Mouse (Mus musculus): ENCODE data around the gene BC030867.

Gene BC030867

GRCm38 (mm10) chr11:102289511-102290100 is 40.9 kb downstream of the BC030867 start:
- in situ Hi-C loops (cut with MboI): loop anchor here (25.0 kb wide), 1 partner anchor 852 kb away; the partner anchor contains the start of genes Ifi35, Ptges3l, Rpl27 and Rundc1

DNA sequence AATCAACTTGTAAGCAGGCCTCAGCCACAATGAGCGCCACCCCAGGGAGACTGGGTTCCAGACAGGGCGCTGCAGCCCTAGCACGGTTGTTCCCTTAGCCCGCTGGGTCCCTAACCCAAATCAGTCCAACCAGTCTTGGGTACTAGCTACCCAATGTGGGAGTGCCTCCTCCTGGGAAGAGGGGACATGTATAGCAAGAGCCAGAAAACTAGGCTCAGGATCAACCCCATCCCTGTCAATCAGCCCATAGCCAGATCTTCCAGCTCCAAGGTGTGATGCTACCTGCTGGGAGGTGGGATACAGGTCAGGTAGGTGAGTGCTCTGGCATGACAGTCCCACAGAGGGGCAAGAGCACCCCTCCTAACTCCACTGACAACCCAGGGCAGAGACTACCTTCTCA is 41.5 kb downstream of the BC030867 start:
- in situ Hi-C loops (cut with MboI): loop anchor here (25.0 kb wide), 1 partner anchor 853 kb away; the partner anchor contains the start of genes Ifi35, Ptges3l, Rpl27 and Rundc1

DNA sequence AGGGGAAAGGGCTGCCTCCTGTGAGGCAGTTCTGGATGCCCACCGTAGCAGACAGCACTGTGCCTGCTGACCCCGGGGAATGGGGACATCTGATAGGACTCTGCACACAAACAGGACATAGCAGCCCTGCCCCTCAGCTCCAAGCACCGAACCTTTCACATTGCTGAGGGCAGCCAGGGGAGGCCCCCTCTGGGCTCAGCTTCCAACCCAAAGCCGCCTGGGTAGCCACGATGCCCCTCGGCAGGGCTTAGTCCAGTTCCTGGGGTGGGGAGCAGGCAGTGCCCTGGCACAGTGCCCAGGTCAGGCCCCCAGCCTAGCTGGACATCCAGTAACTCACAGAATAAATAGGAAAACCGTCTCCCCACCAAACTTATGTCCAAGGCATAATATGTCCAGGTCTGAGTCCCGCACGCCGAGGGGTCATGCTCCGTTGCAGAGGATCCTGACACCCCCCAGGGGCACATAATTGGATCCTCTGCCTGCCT is 42.4 kb downstream of the BC030867 start:
- in situ Hi-C loops (cut with MboI): loop anchor here (25.0 kb wide), 1 partner anchor 854 kb away; the partner anchor contains the start of genes Ifi35, Ptges3l, Rpl27 and Rundc1

DNA sequence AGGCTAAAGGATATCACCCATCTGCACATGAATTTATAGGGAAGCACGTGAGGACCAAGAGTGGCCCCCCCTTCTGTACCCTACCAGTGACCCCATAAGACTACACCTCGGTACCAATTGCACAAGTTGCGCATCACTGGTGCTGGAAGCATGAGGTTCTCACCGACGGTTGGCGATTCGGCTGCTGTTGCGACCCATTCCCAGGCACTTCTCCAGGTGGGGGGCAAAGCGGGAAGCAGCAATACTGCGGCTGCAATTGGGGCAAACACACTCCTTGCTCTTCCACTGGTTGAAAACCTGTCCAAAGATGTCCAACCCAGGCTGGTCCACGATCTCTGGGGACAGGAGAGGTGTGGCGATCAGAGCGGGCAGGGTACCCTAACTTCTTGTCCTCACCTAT is 45.3 kb downstream of the BC030867 start:
- in situ Hi-C loops (cut with MboI): loop anchor here (25.0 kb wide), 1 partner anchor 857 kb away; the partner anchor contains the start of genes Ifi35, Ptges3l, Rpl27 and Rundc1

DNA sequence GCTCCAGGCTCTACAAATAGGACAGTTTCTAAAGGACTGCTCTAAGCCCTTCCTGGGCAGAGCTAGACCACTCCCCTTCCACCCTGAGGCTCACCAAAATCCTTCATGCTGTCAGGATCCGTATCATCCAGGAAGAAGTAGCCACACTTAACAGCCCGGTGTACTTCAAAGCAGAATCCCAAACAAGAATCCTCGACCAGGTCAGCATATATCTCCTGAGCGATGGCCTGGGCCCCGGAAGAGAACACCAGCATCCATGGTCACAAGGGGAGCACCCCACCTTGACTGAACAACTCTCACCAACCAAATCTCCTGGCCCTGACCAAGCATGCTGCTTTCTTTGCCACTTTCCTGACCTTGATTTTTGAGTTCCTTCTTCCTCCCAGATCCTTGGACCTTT is 45.7 kb downstream of the BC030867 start:
- in situ Hi-C loops (cut with MboI): loop anchor here (25.0 kb wide), 1 partner anchor 857 kb away; the partner anchor contains the start of genes Ifi35, Ptges3l, Rpl27 and Rundc1

DNA sequence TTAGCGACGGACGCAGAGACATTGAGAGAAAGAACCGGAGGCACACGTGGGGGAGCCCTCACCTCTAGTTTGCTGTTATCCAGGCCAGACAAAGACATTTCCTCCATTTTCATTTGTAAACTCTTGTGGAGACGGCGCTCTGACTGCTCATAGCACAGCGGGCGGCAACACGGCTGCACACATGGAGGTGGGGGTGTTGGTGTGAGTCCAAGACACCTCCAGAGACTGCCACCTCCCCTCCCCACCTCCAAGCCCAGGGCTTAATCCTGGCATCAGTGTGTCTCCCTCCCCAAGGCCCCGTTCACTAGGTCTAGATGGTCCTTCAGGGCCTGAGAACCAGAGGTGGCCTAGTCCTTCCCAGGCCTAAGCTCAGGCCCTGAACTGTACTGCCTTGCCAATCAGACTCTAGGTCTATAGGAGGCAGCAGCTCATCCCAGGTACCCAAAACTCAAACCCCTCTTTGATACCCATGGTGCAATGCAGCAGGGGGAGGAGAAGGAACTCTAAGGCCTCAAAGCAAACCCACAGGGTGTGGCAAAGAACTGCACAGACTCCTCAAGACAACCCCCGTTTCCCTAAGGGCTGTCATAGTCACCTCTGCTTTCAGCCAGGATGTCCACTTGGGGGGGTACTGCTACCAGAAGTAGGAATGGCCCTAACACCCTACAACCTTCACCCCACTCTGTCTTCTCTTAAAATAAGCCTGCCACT is 46.4 kb downstream of the BC030867 start:
- in situ Hi-C loops (cut with MboI): loop anchor here (25.0 kb wide), 1 partner anchor 858 kb away; the partner anchor contains the start of genes Ifi35, Ptges3l, Rpl27 and Rundc1

DNA sequence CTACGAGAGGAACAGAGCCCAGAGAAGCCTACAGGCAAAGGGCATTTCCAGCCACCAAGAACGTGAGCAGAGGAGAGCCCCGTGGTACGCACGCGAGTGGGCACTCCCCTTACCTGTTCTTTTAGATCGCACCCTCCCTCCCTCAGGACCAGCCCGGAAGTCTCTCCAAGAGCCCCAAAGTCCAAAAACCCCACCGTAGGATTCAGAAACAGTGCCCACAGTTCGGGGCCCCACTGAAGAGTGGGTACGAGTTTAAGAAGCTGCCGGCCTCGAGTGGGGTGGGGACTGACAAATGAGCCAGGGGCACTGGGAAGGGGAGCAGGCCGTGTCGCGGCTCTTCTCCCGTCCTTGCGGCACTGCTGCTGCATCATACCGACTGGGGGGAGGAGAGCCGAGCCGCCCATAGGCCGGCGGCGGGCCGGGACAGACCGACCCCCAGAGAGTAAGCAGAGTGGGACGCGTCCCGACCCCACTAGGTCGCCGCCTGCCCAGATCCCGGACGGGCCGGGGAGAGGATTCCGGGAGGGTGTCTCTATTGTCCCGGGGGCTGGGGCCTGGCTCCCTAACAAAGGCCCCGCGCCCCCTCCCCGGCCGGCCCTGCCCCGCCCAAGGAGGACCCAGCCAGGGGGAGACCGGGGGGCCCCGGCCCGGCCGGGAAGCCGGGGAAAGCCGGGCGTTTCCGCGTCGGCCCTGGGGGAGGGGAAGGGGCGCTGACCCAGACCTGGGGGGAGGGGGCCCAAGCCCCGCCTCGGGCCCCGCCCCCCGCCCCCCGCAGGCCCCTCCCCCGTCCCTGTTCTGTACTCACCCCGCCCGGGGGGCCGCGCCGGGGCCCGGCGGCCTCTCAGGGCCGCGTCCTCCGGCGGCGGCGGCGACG is 47.2 kb downstream of the BC030867 start:
- in situ Hi-C loops (cut with MboI): loop anchor here (25.0 kb wide), 1 partner anchor 859 kb away; the partner anchor contains the start of genes Ifi35, Ptges3l, Rpl27 and Rundc1

- in situ Hi-C loops (cut with MboI): loop anchor here (25.0 kb wide), 1 partner anchor 859 kb away; the partner anchor contains the start of genes Ifi35, Ptges3l, Rpl27 and Rundc1
Measured at GRCm38 (mm10) chr11:102296491-102297472, 48.1 kb downstream of the BC030867 start, which contains the start of gene Atxn7l3. Atxn7l3 (minus strand) TSS chr11:102296631.

- in situ Hi-C loops (cut with MboI): loop anchor here (25.0 kb wide), 1 partner anchor 861 kb away; the partner anchor contains the start of genes Ifi35, Ptges3l, Rpl27 and Rundc1
Measured at GRCm38 (mm10) chr11:102297577-102298556, 49.2 kb downstream of the BC030867 start.

DNA sequence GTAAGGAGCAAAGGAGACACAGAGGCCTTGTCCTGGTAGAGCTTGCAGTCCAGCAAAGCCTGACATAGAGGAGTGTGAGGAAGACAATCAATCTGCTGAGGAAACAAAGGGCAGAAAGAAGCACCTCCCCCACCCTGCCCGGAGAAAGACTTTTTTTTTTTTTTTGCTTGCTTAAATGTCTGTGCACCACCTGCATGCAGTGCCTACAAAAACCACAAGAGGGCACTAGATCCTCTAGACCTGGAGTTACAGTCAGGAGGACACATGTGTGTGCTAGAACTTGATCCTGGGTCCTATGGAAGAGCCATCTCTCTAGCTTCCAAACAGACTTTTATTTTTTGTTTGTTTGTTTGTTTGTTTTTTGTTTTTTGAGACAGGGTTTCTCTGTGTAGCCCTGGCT is 51.2 kb downstream of the BC030867 start:
- in situ Hi-C loops (cut with MboI): loop anchor here (5.0 to 25.0 kb wide), 2 partner anchors 132 to 863 kb away; partner anchors contain the start of genes Grn, Ifi35, Ptges3l and Rpl27

DNA sequence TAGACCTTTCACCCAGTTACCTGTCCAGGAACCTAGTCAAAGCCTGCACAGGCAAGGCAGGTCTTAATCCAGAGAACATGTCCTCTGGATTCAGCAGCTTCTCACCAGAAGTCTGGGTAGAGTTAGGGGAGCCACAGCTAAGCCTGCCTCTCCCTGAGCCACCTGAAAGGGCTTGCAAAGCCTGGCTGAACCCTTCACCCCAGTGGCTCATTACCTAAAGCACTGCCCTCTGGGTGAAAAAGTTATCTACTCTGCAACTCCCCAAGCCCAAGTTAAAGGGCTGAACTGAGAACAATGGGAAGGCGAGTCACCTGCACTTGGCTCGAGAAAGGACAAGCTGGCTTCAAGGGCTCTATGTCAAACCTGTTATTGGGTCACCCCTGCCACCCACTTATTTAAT is 55.5 kb downstream of the BC030867 start:
- in situ Hi-C loops (cut with MboI): loop anchor here (5.0 kb wide), 1 partner anchor 128 kb away; the partner anchor contains the start of gene Grn

DNA sequence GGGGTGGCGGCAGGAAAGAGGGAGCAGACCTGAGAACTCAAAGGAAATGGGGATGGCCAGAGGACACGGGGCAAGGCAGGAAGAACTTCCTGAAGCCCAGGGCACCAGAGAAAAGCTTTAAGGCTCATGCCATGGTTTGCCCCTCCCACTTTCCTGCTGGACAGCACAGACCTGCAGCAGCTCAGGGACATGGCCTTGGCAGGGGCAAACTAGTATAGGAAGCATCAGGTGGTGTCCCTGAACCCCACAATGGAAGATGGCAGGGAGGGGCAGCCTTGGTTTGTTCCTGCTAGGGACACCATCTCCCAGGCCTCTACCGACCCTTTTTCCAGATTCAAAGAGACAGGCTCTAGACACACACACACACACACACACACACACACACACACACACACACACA is 56.7 kb downstream of the BC030867 start:
- in situ Hi-C loops (cut with MboI): no loop called here

GRCm38 (mm10) chr11:102308104-102308503 is 59.4 kb downstream of the BC030867 start:
- in situ Hi-C loops (cut with MboI): no loop called here

DNA sequence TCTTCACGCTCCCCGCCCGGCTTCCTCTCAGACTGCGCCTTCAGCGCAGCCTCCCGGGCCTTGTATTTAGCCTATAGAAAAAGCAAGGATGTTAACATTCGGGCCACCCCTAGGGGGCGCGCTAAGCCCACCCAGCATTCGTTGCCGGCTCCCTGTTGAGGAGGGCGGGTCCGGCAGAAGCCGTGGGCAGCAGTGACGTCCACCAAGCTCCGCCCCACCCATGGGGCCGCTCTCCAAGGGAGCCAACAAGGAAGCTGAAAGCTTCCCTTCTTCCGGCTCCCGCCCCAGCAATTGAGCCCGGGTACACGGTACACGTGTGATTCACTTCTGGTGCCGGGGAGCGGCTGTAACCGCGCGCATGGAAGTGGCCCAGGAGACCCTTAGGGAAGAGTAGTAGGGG is 60.3 kb downstream of the BC030867 start:
- in situ Hi-C loops (cut with MboI): no loop called here

DNA sequence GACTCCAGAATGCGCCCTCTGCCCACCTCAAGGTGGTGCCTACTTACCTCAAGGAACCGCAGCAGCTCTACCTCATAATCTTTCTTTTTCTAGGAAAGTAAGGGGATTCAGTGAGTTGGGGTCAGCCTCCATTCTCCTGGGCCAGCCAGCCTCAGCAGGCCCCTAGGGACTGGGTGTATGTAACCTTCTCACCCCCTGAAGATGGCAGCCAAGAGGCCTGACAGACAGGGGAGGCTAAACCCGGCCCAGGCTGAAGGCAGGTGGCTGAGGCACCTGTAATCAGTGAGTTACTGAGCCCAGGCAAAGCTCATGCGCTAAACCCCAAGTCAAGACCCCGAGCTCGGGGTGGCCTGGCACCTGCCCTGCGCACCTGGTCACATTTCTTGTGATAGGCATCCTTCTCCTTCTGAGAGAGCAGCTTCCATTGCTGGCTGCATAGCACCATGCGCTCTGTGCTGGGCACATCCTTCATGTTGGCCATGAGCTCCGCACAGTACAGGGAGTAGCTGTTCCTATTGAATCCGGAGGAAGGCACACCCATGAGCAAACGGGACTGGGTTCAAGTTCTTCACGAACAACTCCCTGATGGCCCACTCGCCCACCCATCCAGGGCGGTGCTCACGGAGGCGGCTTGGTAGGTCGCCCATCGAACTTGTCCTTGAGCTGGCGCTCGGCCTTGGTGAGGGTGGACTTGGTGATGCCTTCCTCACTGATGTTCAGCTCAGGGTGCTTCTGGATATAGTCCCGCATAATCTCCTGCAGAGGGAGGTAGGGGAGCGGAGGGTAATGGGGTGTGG is 61.3 kb downstream of the BC030867 start:
- in situ Hi-C loops (cut with MboI): no loop called here

DNA sequence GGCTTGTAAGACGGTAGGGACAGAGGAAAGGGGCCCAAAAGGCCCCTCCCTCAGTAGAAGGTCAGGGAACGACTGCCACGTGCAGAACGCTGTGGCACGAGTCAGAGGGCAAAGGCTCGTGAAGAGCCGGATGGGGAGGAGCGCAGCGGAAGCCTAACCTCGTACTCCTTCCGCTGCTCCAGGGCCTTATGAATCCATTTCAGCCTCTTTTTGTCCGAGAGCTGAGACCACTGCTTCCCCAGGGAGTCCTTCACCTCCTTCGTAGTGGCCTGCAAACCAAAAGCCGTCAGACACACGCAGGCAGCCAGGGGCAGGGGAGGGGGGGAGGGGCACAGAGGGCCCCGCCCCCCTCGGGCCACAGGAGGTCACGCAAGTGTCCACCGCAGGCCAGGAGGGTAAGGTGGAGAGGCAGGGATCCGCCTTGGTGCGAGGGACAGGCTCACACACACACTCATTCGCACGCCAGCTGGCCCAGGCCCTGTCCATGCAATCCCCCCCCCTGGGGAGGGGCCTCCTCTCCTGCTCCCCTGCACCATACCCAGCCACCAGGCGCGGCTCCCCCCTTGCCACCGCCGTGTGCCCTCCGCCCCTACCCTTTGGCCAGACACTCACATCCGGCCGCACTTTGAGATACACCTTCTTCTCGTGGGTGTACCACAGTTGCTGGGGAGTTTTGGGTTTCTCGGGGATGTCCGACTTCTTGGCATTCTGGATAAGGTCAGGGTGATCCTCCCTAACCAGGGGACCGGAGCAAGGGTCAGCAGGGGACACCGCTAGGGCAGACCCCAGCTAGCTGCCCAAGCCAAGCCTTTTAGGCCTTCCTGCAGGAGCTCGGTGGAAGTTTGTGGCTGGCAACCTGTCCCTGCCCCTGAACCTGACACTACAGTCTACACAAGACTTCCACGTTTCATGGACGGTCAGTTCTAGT is 62.4 kb downstream of the BC030867 start:
- in situ Hi-C loops (cut with MboI): no loop called here

DNA sequence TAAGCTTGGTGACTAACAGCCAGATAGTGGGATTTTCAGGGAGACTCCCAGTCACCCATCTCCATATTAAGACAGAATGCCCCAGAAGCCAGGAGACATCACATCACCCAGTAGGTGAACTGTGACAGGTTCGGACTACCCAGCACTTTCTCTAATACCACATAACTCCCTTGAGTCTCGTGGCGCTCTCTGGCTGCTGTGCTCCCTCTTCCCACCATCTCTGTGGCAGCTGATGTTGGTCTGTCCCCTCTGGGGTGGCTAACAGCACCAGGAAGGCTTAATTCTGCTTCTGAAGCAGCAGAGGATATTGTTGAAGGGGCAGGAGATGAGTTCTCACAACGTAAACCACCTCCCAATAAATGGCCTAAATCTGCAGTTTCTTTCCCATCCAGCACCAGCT is 63.3 kb downstream of the BC030867 start:
- in situ Hi-C loops (cut with MboI): no loop called here

Data from mature B cell (primary cell).